Mouse (Mus musculus): Measurements from ENCODE around the gene Mcm7. TPM values are rescaled to one million over a fixed set of nuclear protein-coding genes. Genes with fewer than 3 reads are reported as not detected.
A peak's percentile ranks its signal among the peaks of the same experiment; 100 is the strongest.
"Not testable (repeated sequence)": the region's sequence is repeated elsewhere in the genome, so short reads cannot be mapped to it uniquely, and the experiment has no call there.

The Mcm7 gene
- polyA plus RNA-seq (2014; fragmentation: Nextera tagmentation; extraction: Ambion mirVana), result 370 and 373 TPM in 2 replicates

GRCm38 (mm10) chr5:138171695-138172491 lies at the start of gene Mcm7, which contains the start of gene Ap4m1:
Gene Mcm7 (minus strand): TSS chr5:138172422.
Gene Ap4m1 (plus strand): TSS chr5:138172002.
- WGBS, result under 1% methylated on average over 54 of the region's 54 CpGs
- Histone ChIP-seq H3K36me3 (ENCODE audit: control insufficient read depth, insufficient read depth, low read length) (peaks cover 25% of the 10 kb centered on the region), H3K4me3 (ENCODE audit: low read depth, low read length) (peak within 1 kb of the TSS; percentile 77), H3K27ac (ENCODE audit: low read depth, low read length) (peak within 1 kb of the TSS; percentile 97), H3K4me2 (ENCODE audit: low read depth, low read length, severe bottlenecking) (peak within 1 kb of the TSS; percentile 60), H3K27me3 (ENCODE audit: control insufficient read depth, insufficient read depth, low read length) (no peaks in the 10 kb centered on the region), H3K9me3 (ENCODE audit: control insufficient read depth, low read length) (no peaks in the 10 kb centered on the region), H3K9ac (ENCODE audit: low read length) (peak within 1 kb of the TSS; percentile 91), H3K4me1 (replicated peaks; ENCODE audit: control insufficient read depth, insufficient read depth, low read length) (peaks cover 10% of the 10 kb centered on the region; the same call in 1 of the 2 replicates)
- peak; percentile 95 for DNase-seq (ENCODE audit: low spot score)
- ATAC-seq (replicated peaks; ENCODE audit: low FRiP score), result peak; percentile 94

- H3K36me3 ChIP-seq (ENCODE audit: control insufficient read depth, insufficient read depth, low read length), result no peaks in the 10 kb centered on the region
- H3K4me1 ChIP-seq (replicated peaks; ENCODE audit: control insufficient read depth, insufficient read depth, low read length), result no peaks in the 10 kb centered on the region
- no peak overlapping the region for H3K4me3 ChIP-seq (ENCODE audit: low read depth, low read length)
- no peaks in the 10 kb centered on the region for H3K27me3 ChIP-seq (ENCODE audit: control insufficient read depth, insufficient read depth, low read length)
- no peak for DNase-seq (ENCODE audit: low spot score)
- H3K9ac ChIP-seq (ENCODE audit: low read length), result no peak overlapping the region
- H3K9me3 ChIP-seq (ENCODE audit: control insufficient read depth, low read length), result no peaks in the 10 kb centered on the region; the same call in 1 of the 2 replicates
- no peak overlapping the region for H3K27ac ChIP-seq (ENCODE audit: low read depth, low read length)
- no peak for ATAC-seq (replicated peaks; ENCODE audit: low FRiP score)
- 87% methylated on average over 2 of the region's 2 CpGs for WGBS
- H3K4me2 ChIP-seq (ENCODE audit: low read depth, low read length, severe bottlenecking), result no peak overlapping the region
Measured at GRCm38 (mm10) chr5:138219864-138220263, 47.6 kb upstream of the Mcm7 start.

- not testable (repeated sequence) for H3K27ac ChIP-seq (ENCODE audit: low read depth, low read length); H3K4me2 ChIP-seq (ENCODE audit: low read depth, low read length, severe bottlenecking); H3K9ac ChIP-seq (ENCODE audit: low read length); H3K4me1 ChIP-seq (replicated peaks; ENCODE audit: control insufficient read depth, insufficient read depth, low read length); H3K4me3 ChIP-seq (ENCODE audit: low read depth, low read length); DNase-seq (ENCODE audit: low spot score); H3K36me3 ChIP-seq (ENCODE audit: control insufficient read depth, insufficient read depth, low read length); ATAC-seq (replicated peaks; ENCODE audit: low FRiP score); H3K9me3 ChIP-seq (ENCODE audit: control insufficient read depth, low read length); H3K27me3 ChIP-seq (ENCODE audit: control insufficient read depth, insufficient read depth, low read length)
- WGBS, result 96% methylated on average over 13 of the region's 13 CpGs
Measured at GRCm38 (mm10) chr5:138216632-138217031, 44.4 kb upstream of the Mcm7 start.

GRCm38 (mm10) chr5:138207873-138208272 lies 35.7 kb upstream of the Mcm7 start:
- Histone ChIP-seq H3K4me1 (replicated peaks; ENCODE audit: control insufficient read depth, insufficient read depth, low read length) (no peaks in the 10 kb centered on the region), H3K4me2 (ENCODE audit: low read depth, low read length, severe bottlenecking) (no peak overlapping the region), H3K4me3 (ENCODE audit: low read depth, low read length) (no peak overlapping the region), H3K27me3 (ENCODE audit: control insufficient read depth, insufficient read depth, low read length) (no peaks in the 10 kb centered on the region), H3K36me3 (ENCODE audit: control insufficient read depth, insufficient read depth, low read length) (no peaks in the 10 kb centered on the region), H3K9me3 (ENCODE audit: control insufficient read depth, low read length) (no peaks in the 10 kb centered on the region; the same call in 1 of the 2 replicates), H3K27ac (ENCODE audit: low read depth, low read length) (no peak overlapping the region), H3K9ac (ENCODE audit: low read length) (no peak overlapping the region)
- no peak for DNase-seq (ENCODE audit: low spot score)
- 87% methylated on average over 4 of the region's 4 CpGs for WGBS
- ATAC-seq (replicated peaks; ENCODE audit: low FRiP score), result no peak

- Histone ChIP-seq H3K36me3 (ENCODE audit: control insufficient read depth, insufficient read depth, low read length) (no peaks in the 10 kb centered on the region), H3K27me3 (ENCODE audit: control insufficient read depth, insufficient read depth, low read length) (no peaks in the 10 kb centered on the region), H3K27ac (ENCODE audit: low read depth, low read length) (no peak overlapping the region), H3K4me1 (replicated peaks; ENCODE audit: control insufficient read depth, insufficient read depth, low read length) (no peaks in the 10 kb centered on the region), H3K9me3 (ENCODE audit: control insufficient read depth, low read length) (no peaks in the 10 kb centered on the region; the same call in 1 of the 2 replicates), H3K4me2 (ENCODE audit: low read depth, low read length, severe bottlenecking) (no peak overlapping the region), H3K4me3 (ENCODE audit: low read depth, low read length) (no peak overlapping the region), H3K9ac (ENCODE audit: low read length) (no peak overlapping the region)
- DNase-seq (ENCODE audit: low spot score), result no peak
- no peak for ATAC-seq (replicated peaks; ENCODE audit: low FRiP score)
- 91% methylated on average over 1 of the region's 1 CpGs for WGBS
Measured at GRCm38 (mm10) chr5:138207253-138207652, 35.0 kb upstream of the Mcm7 start.

GRCm38 (mm10) chr5:138202086-138202485 lies 29.9 kb upstream of the Mcm7 start:
- Histone ChIP-seq H3K36me3 (ENCODE audit: control insufficient read depth, insufficient read depth, low read length) (no peaks in the 10 kb centered on the region), H3K27me3 (ENCODE audit: control insufficient read depth, insufficient read depth, low read length) (no peaks in the 10 kb centered on the region), H3K27ac (ENCODE audit: low read depth, low read length) (no peak overlapping the region), H3K9ac (ENCODE audit: low read length) (no peak overlapping the region), H3K9me3 (ENCODE audit: control insufficient read depth, low read length) (no peaks in the 10 kb centered on the region; the same call in 1 of the 2 replicates), H3K4me3 (ENCODE audit: low read depth, low read length) (no peak overlapping the region), H3K4me1 (replicated peaks; ENCODE audit: control insufficient read depth, insufficient read depth, low read length) (no peaks in the 10 kb centered on the region), H3K4me2 (ENCODE audit: low read depth, low read length, severe bottlenecking) (no peak overlapping the region)
- DNase-seq (ENCODE audit: low spot score) (no peak), ATAC-seq (replicated peaks; ENCODE audit: low FRiP score) (no peak)
- 91% methylated on average over 3 of the region's 3 CpGs for WGBS

GRCm38 (mm10) chr5:138199576-138199975 lies 27.4 kb upstream of the Mcm7 start:
- H3K4me1 ChIP-seq (replicated peaks; ENCODE audit: control insufficient read depth, insufficient read depth, low read length), result no peaks in the 10 kb centered on the region
- 4% methylated on average over 1 of the region's 1 CpGs for WGBS
- no peaks in the 10 kb centered on the region; the same call in 1 of the 2 replicates for H3K36me3 ChIP-seq (ENCODE audit: control insufficient read depth, insufficient read depth, low read length)
- H3K4me3 ChIP-seq (ENCODE audit: low read depth, low read length), result no peak overlapping the region
- no peaks in the 10 kb centered on the region for H3K27me3 ChIP-seq (ENCODE audit: control insufficient read depth, insufficient read depth, low read length)
- H3K9ac ChIP-seq (ENCODE audit: low read length), result no peak overlapping the region
- no peak overlapping the region for H3K4me2 ChIP-seq (ENCODE audit: low read depth, low read length, severe bottlenecking)
- ATAC-seq (replicated peaks; ENCODE audit: low FRiP score) (no peak), DNase-seq (ENCODE audit: low spot score) (no peak)
- H3K27ac ChIP-seq (ENCODE audit: low read depth, low read length), result no peak overlapping the region
- H3K9me3 ChIP-seq (ENCODE audit: control insufficient read depth, low read length), result no peaks in the 10 kb centered on the region

GRCm38 (mm10) chr5:138195463-138195862 lies 23.2 kb upstream of the Mcm7 start:
- Histone ChIP-seq H3K9me3 (ENCODE audit: control insufficient read depth, low read length) (no peaks in the 10 kb centered on the region), H3K4me2 (ENCODE audit: low read depth, low read length, severe bottlenecking) (peak overlapping the region; percentile 99; the same call in 1 of the 2 replicates), H3K27me3 (ENCODE audit: control insufficient read depth, insufficient read depth, low read length) (no peaks in the 10 kb centered on the region), H3K4me1 (replicated peaks; ENCODE audit: control insufficient read depth, insufficient read depth, low read length) (no peaks in the 10 kb centered on the region), H3K9ac (ENCODE audit: low read length) (no peak overlapping the region; the same call in 1 of the 2 replicates), H3K27ac (ENCODE audit: low read depth, low read length) (no peak overlapping the region), H3K36me3 (ENCODE audit: control insufficient read depth, insufficient read depth, low read length) (peaks cover 3% of the 10 kb centered on the region; the same call in 1 of the 2 replicates), H3K4me3 (ENCODE audit: low read depth, low read length) (no peak overlapping the region; the same call in 1 of the 2 replicates)
- WGBS, result 84% methylated on average over 7 of the region's 7 CpGs
- ATAC-seq (replicated peaks; ENCODE audit: low FRiP score) (no peak), DNase-seq (ENCODE audit: low spot score) (no peak)
